Mouse (Mus musculus) lung, postnatal 0 days (tissue): ENCODE measurements around the gene Clasrp. TPM values are rescaled to one million over a fixed set of nuclear protein-coding genes. Genes with fewer than 3 reads are reported as not detected.

Source experiments
- ATAC-seq: fragments of 200-750 bp; cut with Nextera tagmentation; 2 replicates; pipeline ENCODE4 v1.8.0; 2017; ENCODE audit warnings: moderate library complexity
- DNase-seq: peaks from one replicate; pipeline ENCODE4 v3.0.0-alpha.2; 2016; ENCODE audit warnings: low spot score
- H3K27ac ChIP-seq: fragments of 300-500 bp; sonication (generic); 2 replicates; pipeline ENCODE4 v1.5.1; 2014; ENCODE audit warnings: antibody characterized with exemption, mild to moderate bottlenecking, low read length, mixed read lengths
- H3K27me3 ChIP-seq: fragments of 300-500 bp; sonication (generic); replicated peaks from 2 replicates; pipeline ENCODE4 v1.6.1; 2014; ENCODE audit warnings: low read length, mixed read lengths; ENCODE audit not compliant: insufficient read depth
- H3K36me3 ChIP-seq: fragments of 300-500 bp; sonication (generic); 2 replicates; pipeline ENCODE4 v1.6.1; 2014; ENCODE audit warnings: low read length, mixed read lengths; ENCODE audit not compliant: insufficient read depth
- H3K4me1 ChIP-seq: fragments of 300-500 bp; sonication (generic); 2 replicates; pipeline ENCODE4 v1.6.1; 2014; ENCODE audit warnings: antibody characterized with exemption, low read depth, low read length, mixed read lengths; ENCODE audit not compliant: insufficient read depth
- H3K4me2 ChIP-seq: fragments of 300-500 bp; sonication (generic); replicated peaks from 2 replicates; pipeline ENCODE4 v1.6.1; 2014; ENCODE audit warnings: low read depth, mild to moderate bottlenecking, low read length, moderate library complexity, mixed read lengths
- H3K4me3 ChIP-seq: fragments of 300-500 bp; sonication (generic); 2 replicates; pipeline ENCODE4 v1.5.1; 2014; ENCODE audit warnings: low read depth, low read length
- H3K9ac ChIP-seq: fragments of 300-500 bp; sonication (generic); replicated peaks from 2 replicates; pipeline ENCODE4 v1.6.1; 2014; ENCODE audit warnings: low read depth, mild to moderate bottlenecking
- H3K9me3 ChIP-seq: fragments of 300-500 bp; sonication (generic); 2 replicates; pipeline ENCODE4 v1.6.1; 2016; ENCODE audit warnings: low read length, mixed read lengths
- CTCF ChIP-seq: IDR thresholded peaks from 2 replicates; pipeline ENCODE4 v1.5.1; 2016; ENCODE audit warnings: antibody characterized with exemption, mild to moderate bottlenecking
- EP300 ChIP-seq: IDR thresholded peaks from 2 replicates; pipeline ENCODE4 v1.6.1; 2016; ENCODE audit warnings: antibody characterized with exemption, mild to moderate bottlenecking, control low read depth
- WGBS: fragments of 180-500 bp; shearing (Covaris S2); extraction: QIAGEN DNeasy Blood & Tissue Kit; methylation state at CpG from one replicate; pipeline ENCODE4 v1.1.7; 2014; 5-methylcytosine and 5-hydroxymethylcytosine counted together
- polyA plus RNA-seq: library from polyadenylated mRNA; unstranded; fragments of >200 nt; fragmentation: Nextera tagmentation; extraction: Ambion mirVana; gene quantifications from 2 replicates; pipeline ENCODE4 v1.2.1, GENCODE M21; 2015

The Clasrp gene
- polyA plus RNA-seq = 22.6 and 23.8 TPM in 2 replicates

DNA sequence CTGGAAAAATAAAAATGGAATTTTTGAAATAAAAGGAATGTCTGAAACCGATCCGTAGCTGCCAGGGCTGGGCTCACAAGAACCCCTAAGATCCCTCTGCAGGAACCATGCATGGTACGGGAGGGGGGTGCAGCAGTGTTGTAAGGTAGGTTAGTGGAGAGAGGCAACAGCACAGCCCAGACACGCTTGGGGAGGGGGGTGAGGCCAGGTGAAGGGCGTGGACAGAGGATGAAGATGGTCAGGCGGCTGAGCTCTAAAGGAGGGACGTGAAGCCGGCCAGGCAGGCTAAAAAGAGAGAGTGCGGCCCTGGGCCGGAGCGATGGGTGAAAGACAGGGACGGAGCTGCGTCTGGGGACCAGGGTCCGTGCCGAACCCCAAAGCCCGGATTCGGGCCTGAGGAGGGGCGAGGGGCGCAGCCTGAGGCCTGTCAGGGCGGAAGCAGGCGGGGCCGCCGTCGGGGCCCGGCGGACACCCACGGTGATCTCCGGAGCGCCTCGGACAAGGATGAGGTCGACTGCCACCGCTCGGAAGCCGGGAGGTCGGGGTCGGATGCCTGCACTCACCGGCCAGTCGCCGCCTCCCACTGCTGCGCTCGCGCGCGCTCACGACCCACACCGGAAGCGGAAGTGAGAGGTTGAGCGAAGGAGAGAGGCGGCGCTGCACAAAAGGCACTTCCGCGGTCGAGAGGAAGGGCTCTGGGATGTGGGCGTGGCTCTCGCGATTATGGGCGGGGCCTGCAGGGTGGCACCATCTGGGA is at the start of gene Clasrp:
TSS of gene Clasrp (minus strand) at position 638 of the 757 bp plus-strand sequence.
- Histone ChIP-seq H3K36me3 (no peaks in the 10 kb centered on the region), H3K27ac (peak within 1 kb of the TSS; percentile 39; the same call in 1 of the 2 replicates), H3K27me3 (no peaks in the 10 kb centered on the region), H3K4me3 (peak within 1 kb of the TSS; percentile 62), H3K4me1 (peaks cover 6% of the 10 kb centered on the region; the same call in 1 of the 2 replicates), H3K4me2 (peak within 1 kb of the TSS; percentile 75), H3K9ac (peak within 1 kb of the TSS; percentile 60), H3K9me3 (no peaks in the 10 kb centered on the region)
- TF ChIP-seq EP300 (no peak), CTCF (peak; percentile 13; the same call in 1 of the 2 replicates)
- WGBS = 3% methylated on average over 57 of the region's 57 CpGs
- peak; percentile 98 for DNase-seq
- ATAC-seq = peak; percentile 97

DNA sequence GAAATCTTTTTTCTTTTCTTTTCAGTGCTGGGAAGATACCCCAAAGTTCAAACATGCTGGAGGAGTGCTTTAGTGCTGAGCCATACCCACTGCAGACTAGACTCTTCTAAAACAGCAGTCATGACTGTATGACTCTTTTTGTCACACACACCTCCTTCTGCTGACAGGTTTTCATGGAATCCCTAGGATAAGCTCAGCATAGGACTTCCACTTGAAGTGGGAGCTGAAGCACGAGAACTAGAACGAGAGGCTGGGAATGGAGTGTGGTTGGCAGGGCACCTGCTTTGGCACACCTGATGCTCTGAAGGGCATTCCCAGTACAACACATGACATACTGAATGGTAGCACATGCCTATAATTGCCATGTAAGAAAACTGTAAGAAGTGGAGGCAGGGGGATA is 48.3 kb upstream of the Clasrp start:
- Histone ChIP-seq H3K4me1 (no peaks in the 10 kb centered on the region), H3K9ac (no peak overlapping the region), H3K27me3 (no peaks in the 10 kb centered on the region), H3K27ac (no peak overlapping the region), H3K36me3 (peaks cover 17% of the 10 kb centered on the region), H3K4me2 (no peak overlapping the region), H3K4me3 (no peak overlapping the region), H3K9me3 (no peaks in the 10 kb centered on the region)
- TF ChIP-seq EP300 = no peak
- no peak for TF ChIP-seq CTCF
- no peak for DNase-seq
- ATAC-seq = no peak
- 92% methylated on average over 2 of the region's 2 CpGs for WGBS

DNA sequence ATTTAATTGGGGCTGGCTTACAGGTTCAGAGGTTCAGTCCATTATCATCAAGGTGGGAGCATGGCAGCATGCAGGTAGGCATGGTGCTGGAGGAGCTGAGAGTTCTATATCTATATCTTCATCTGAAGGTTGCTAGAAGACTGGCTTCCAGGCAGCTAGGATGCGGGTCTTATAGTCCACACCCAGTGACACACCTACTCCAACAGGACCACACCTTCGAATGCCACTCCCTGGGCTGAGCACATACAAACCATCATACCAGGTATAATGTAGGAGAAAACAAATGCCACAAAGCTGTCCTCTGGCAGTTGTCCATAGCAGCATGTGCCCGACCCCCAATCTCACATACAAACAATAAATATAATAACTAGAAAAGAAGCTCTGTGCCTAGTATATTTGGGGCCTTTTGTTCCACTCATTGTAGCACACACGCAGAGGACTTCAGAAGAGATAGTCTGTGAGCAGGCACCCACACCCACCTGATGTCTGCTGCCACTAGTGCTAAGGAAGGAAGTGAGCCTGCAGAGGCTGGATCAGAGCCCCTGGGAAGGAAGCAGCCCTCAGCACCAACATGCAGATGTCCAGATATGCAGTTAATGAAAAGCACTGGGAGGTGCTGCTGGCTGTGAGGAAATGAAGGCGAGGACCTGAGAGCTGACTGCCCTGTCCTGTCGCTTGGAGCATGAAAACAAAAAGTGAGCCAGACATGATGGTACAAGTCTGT is 46.9 kb upstream of the Clasrp start:
- H3K4me1 ChIP-seq = no peaks in the 10 kb centered on the region
- no peaks in the 10 kb centered on the region for H3K9me3 ChIP-seq
- H3K27ac ChIP-seq = no peak overlapping the region
- H3K36me3 ChIP-seq = peaks cover 17% of the 10 kb centered on the region
- TF ChIP-seq EP300 = no peak
- no peak for TF ChIP-seq CTCF
- no peak for DNase-seq
- peak; percentile 59; the same call in 1 of the 2 replicates for ATAC-seq
- WGBS = 80% methylated on average over 6 of the region's 6 CpGs
- no peak overlapping the region for H3K4me2 ChIP-seq
- no peaks in the 10 kb centered on the region for H3K27me3 ChIP-seq
- H3K9ac ChIP-seq = no peak overlapping the region
- no peak overlapping the region for H3K4me3 ChIP-seq

DNA sequence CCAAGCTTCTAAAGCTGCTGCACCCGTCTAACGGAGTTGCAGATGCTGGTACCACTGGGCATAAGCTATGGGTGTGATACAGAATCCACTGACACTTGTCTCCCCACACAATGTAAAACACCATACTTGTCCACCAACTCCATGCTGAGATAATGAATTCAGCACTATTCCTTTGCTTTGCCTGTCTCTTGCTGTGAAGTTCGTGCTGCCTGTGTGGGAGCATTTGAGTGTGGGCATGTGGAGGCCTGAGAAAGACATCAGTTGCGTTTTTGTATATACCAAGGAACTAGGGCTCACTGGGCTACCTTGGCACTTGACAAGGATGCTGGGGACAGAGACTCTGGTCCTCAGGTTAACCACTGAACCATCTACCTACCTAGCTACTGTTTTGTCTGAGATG is 36.9 kb upstream of the Clasrp start:
- H3K4me2 ChIP-seq = no peak overlapping the region
- no peak for TF ChIP-seq EP300
- TF ChIP-seq CTCF = no peak
- no peaks in the 10 kb centered on the region for H3K27me3 ChIP-seq
- H3K9me3 ChIP-seq = no peaks in the 10 kb centered on the region
- 92% methylated on average over 4 of the region's 4 CpGs for WGBS
- no peak for ATAC-seq
- peaks cover 56% of the 10 kb centered on the region for H3K36me3 ChIP-seq
- H3K4me1 ChIP-seq = no peaks in the 10 kb centered on the region
- no peak overlapping the region for H3K9ac ChIP-seq
- no peak overlapping the region for H3K27ac ChIP-seq
- DNase-seq = no peak
- no peak overlapping the region for H3K4me3 ChIP-seq

DNA sequence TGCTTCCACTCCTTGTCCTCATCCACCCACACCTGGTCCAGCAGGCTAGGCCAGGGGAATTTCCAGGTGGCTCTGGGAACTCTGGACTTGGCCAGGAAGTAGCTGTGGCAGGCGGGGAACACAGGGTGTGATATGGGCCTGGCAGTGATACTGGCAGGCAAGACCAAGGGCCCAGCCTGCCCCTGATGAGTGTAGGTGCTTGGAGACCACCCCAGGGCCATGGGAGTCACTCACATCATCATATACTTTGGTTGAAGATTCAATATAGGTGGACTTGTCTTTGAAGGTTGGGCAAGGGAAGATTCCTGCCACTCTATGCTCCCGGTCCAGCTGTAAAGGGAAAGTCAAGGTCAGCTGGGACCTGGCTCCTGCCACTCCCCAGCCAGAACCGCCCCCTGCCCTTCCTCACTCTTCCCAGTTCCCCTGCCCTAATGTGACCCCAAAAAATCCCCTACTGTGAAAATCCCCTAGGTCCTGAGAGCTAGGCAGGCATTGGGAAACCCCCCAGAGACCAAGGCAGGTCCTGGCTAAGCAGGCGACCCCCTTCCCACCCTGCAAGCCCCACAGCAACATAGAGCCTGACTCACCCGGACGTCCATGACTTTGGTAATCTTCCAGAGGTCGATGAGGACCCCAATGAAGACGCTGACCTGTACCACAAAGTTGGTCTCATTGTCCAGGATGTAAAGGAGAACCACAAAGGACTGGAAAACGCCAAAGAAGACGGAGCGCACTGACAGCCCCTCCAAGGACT is 31.0 kb upstream of the Clasrp start:
- ATAC-seq = no peak

DNA sequence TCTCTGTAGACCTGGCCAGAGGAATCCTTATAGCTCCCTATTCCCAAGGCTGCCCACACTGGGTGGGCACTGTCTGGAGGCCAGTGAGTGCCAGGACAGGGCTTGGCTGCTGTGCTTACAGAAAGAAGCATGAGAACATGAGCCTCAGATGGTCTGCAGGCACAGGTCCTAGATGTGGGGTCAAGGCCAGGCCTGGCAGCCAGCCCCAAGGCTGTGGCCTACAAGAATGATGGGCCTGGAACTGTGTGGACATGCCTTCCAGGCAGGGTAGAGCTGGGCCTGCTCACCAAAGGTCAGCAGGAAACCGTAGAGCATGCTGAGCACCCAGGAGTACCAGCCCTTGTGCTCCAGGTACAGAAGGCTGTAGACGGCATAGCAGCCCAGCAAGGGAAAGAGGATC is 30.3 kb upstream of the Clasrp start:
- H3K9ac ChIP-seq = no peak overlapping the region
- H3K9me3 ChIP-seq = no peaks in the 10 kb centered on the region
- TF ChIP-seq EP300 (no peak), CTCF (no peak)
- WGBS = 96% methylated on average over 2 of the region's 2 CpGs
- H3K4me3 ChIP-seq = no peak overlapping the region
- no peaks in the 10 kb centered on the region; the same call in 1 of the 2 replicates for H3K4me1 ChIP-seq
- H3K27me3 ChIP-seq = no peaks in the 10 kb centered on the region
- DNase-seq (no peak), ATAC-seq (no peak)
- H3K36me3 ChIP-seq = peaks cover 44% of the 10 kb centered on the region
- no peak overlapping the region for H3K27ac ChIP-seq
- H3K4me2 ChIP-seq = no peak overlapping the region

More for the DNA sequence above, 31.0 kb upstream of the Clasrp start:
- no peak overlapping the region for H3K9ac ChIP-seq
- H3K27ac ChIP-seq = no peak overlapping the region
- WGBS = 84% methylated on average over 11 of the region's 11 CpGs
- H3K9me3 ChIP-seq = no peaks in the 10 kb centered on the region
- H3K36me3 ChIP-seq = peaks cover 45% of the 10 kb centered on the region
- H3K4me2 ChIP-seq = no peak overlapping the region
- no peak overlapping the region for H3K4me3 ChIP-seq
- no peak for TF ChIP-seq EP300
- no peak for TF ChIP-seq CTCF
- DNase-seq = no peak
- no peaks in the 10 kb centered on the region for H3K27me3 ChIP-seq
- H3K4me1 ChIP-seq = no peaks in the 10 kb centered on the region
